Mouse (Mus musculus) embryonic facial prominence, embryonic 12.5 days (tissue): ENCODE measurements around the gene Adamtsl1. TPM values are rescaled to one million over a fixed set of nuclear protein-coding genes. Genes with fewer than 3 reads are reported as not detected.

Experiments used
- ATAC-seq: fragments of 200-750 bp; cut with Nextera tagmentation; 2 replicates; pipeline ENCODE4 v1.8.0; 2017; ENCODE audit not compliant: insufficient number of reproducible peaks, insufficient read depth, low FRiP score, low TSS enrichment
- H3K27ac ChIP-seq: fragments of 300-500 bp; sonication (generic); 2 replicates; pipeline ENCODE4 v1.5.1; 2016; ENCODE audit warnings: mild to moderate bottlenecking
- H3K27me3 ChIP-seq: fragments of 300-500 bp; sonication (generic); 2 replicates; pipeline ENCODE4 v1.6.1; 2016; ENCODE audit warnings: mild to moderate bottlenecking, moderate library complexity
- H3K36me3 ChIP-seq: fragments of 300-500 bp; sonication (generic); 2 replicates; pipeline ENCODE4 v1.6.1; 2016; ENCODE audit warnings: mild to moderate bottlenecking
- H3K4me1 ChIP-seq: fragments of 300-500 bp; sonication (generic); 2 replicates; pipeline ENCODE4 v1.6.1; 2016
- H3K4me2 ChIP-seq: fragments of 300-500 bp; sonication (generic); replicated peaks from 2 replicates; pipeline ENCODE4 v1.6.1; 2016; ENCODE audit warnings: mild to moderate bottlenecking, moderate library complexity
- H3K4me3 ChIP-seq: fragments of 300-500 bp; sonication (generic); 2 replicates; pipeline ENCODE4 v1.5.1; 2016; ENCODE audit warnings: mild to moderate bottlenecking
- H3K9ac ChIP-seq: fragments of 300-500 bp; sonication (generic); 2 replicates; pipeline ENCODE4 v1.6.1; 2016; ENCODE audit warnings: mild to moderate bottlenecking, moderate library complexity
- H3K9me3 ChIP-seq: fragments of 300-500 bp; sonication (generic); 2 replicates; pipeline ENCODE4 v1.6.1; 2016; ENCODE audit warnings: mild to moderate bottlenecking, moderate library complexity
- WGBS: fragments of 180-500 bp; shearing (Covaris S2); methylation state at CpG from one replicate; pipeline ENCODE4 v1.1.7; 2016; 5-methylcytosine and 5-hydroxymethylcytosine counted together
- polyA plus RNA-seq: library from polyadenylated mRNA; unstranded; fragments of >200 nt; fragmentation: Nextera tagmentation; extraction: Ambion mirVana; gene quantifications from 2 replicates; pipeline ENCODE4 v1.2.1, GENCODE M21; 2016

Adamtsl1 gene
- polyA plus RNA-seq, 1 experiment from 2014 or later = 38.3 TPM

- no peak overlapping the region for H3K4me2 ChIP-seq
- H3K36me3 ChIP-seq = no peaks in the 10 kb centered on the region
- H3K4me3 ChIP-seq = no peak overlapping the region
- no peaks in the 10 kb centered on the region for H3K27me3 ChIP-seq
- WGBS = 60% methylated on average over 2 of the region's 2 CpGs
- no peak overlapping the region for H3K9ac ChIP-seq
- H3K4me1 ChIP-seq = no peaks in the 10 kb centered on the region; the same call in 1 of the 2 replicates
- no peak for ATAC-seq
- H3K27ac ChIP-seq = no peak overlapping the region
- H3K9me3 ChIP-seq = no peaks in the 10 kb centered on the region
Observed at GRCm38 (mm10) chr4:86241854-86242424, 728.0 kb downstream of the Adamtsl1 start.

- Histone ChIP-seq H3K4me3 (no peak overlapping the region), H3K27me3 (no peaks in the 10 kb centered on the region), H3K9ac (no peak overlapping the region), H3K4me2 (no peak overlapping the region), H3K9me3 (no peaks in the 10 kb centered on the region), H3K27ac (no peak overlapping the region), H3K4me1 (peaks cover 7% of the 10 kb centered on the region; the same call in 1 of the 2 replicates), H3K36me3 (no peaks in the 10 kb centered on the region)
- no peak for ATAC-seq
- 73% methylated on average over 2 of the region's 2 CpGs for WGBS
Observed at GRCm38 (mm10) chr4:86270085-86270484, 756.1 kb downstream of the Adamtsl1 start.

GRCm38 (mm10) chr4:86273703-86274355, 759.9 kb downstream of the Adamtsl1 start:
- 46% methylated on average over 6 of the region's 6 CpGs for WGBS
- no peak overlapping the region for H3K27ac ChIP-seq
- no peaks in the 10 kb centered on the region for H3K9me3 ChIP-seq
- H3K4me1 ChIP-seq = peaks cover 30% of the 10 kb centered on the region
- no peak overlapping the region for H3K4me3 ChIP-seq
- no peak overlapping the region for H3K9ac ChIP-seq
- no peak for ATAC-seq
- no peaks in the 10 kb centered on the region for H3K36me3 ChIP-seq
- H3K4me2 ChIP-seq = no peak overlapping the region
- H3K27me3 ChIP-seq = no peaks in the 10 kb centered on the region

GRCm38 (mm10) chr4:86274663-86275062, 760.7 kb downstream of the Adamtsl1 start:
- ATAC-seq = no peak
- peaks cover 32% of the 10 kb centered on the region for H3K4me1 ChIP-seq
- 63% methylated on average over 2 of the region's 2 CpGs for WGBS
- H3K36me3 ChIP-seq = no peaks in the 10 kb centered on the region
- H3K27ac ChIP-seq = no peak overlapping the region
- no peak overlapping the region for H3K4me3 ChIP-seq
- no peak overlapping the region for H3K9ac ChIP-seq
- no peaks in the 10 kb centered on the region for H3K27me3 ChIP-seq
- H3K9me3 ChIP-seq = no peaks in the 10 kb centered on the region
- no peak overlapping the region for H3K4me2 ChIP-seq

GRCm38 (mm10) chr4:86276021-86276813, 762.2 kb downstream of the Adamtsl1 start:
- Histone ChIP-seq H3K4me3 (no peak overlapping the region), H3K36me3 (no peaks in the 10 kb centered on the region), H3K4me2 (no peak overlapping the region), H3K9ac (no peak overlapping the region), H3K9me3 (no peaks in the 10 kb centered on the region), H3K27ac (no peak overlapping the region), H3K27me3 (no peaks in the 10 kb centered on the region), H3K4me1 (peaks cover 32% of the 10 kb centered on the region)
- ATAC-seq = 0 out of 2 replicates have a peak, but pooled peaks have one; percentile 22
- WGBS = 51% methylated on average over 14 of the region's 14 CpGs

GRCm38 (mm10) chr4:86278546-86278945, 764.6 kb downstream of the Adamtsl1 start:
- 29% methylated on average over 5 of the region's 5 CpGs for WGBS
- ATAC-seq = no peak

GRCm38 (mm10) chr4:86286572-86286971, 772.6 kb downstream of the Adamtsl1 start:
- ATAC-seq = no peak
- no peaks in the 10 kb centered on the region for H3K9me3 ChIP-seq
- 87% methylated on average over 1 of the region's 1 CpGs for WGBS

More at GRCm38 (mm10) chr4:86278546-86278945, 764.6 kb downstream of the Adamtsl1 start:
- no peaks in the 10 kb centered on the region for H3K27me3 ChIP-seq
- no peak overlapping the region for H3K27ac ChIP-seq
- H3K9ac ChIP-seq = no peak overlapping the region
- H3K4me2 ChIP-seq = no peak overlapping the region
- H3K36me3 ChIP-seq = no peaks in the 10 kb centered on the region
- no peaks in the 10 kb centered on the region for H3K9me3 ChIP-seq
- peaks cover 26% of the 10 kb centered on the region for H3K4me1 ChIP-seq
- H3K4me3 ChIP-seq = no peak overlapping the region

GRCm38 (mm10) chr4:86288264-86288663, 774.3 kb downstream of the Adamtsl1 start:
- Histone ChIP-seq H3K4me2 (no peak overlapping the region), H3K9ac (no peak overlapping the region), H3K36me3 (no peaks in the 10 kb centered on the region), H3K27ac (no peak overlapping the region), H3K4me3 (no peak overlapping the region), H3K27me3 (no peaks in the 10 kb centered on the region), H3K4me1 (peaks cover 14% of the 10 kb centered on the region; the same call in 1 of the 2 replicates), H3K9me3 (no peaks in the 10 kb centered on the region)
- WGBS = 92% methylated on average over 4 of the region's 4 CpGs
- no peak for ATAC-seq

More at GRCm38 (mm10) chr4:86286572-86286971, 772.6 kb downstream of the Adamtsl1 start:
- H3K9ac ChIP-seq = no peak overlapping the region
- H3K4me3 ChIP-seq = no peak overlapping the region
- no peaks in the 10 kb centered on the region for H3K36me3 ChIP-seq
- H3K4me1 ChIP-seq = peaks cover 14% of the 10 kb centered on the region; the same call in 1 of the 2 replicates
- H3K27me3 ChIP-seq = no peaks in the 10 kb centered on the region
- H3K27ac ChIP-seq = no peak overlapping the region
- no peak overlapping the region for H3K4me2 ChIP-seq

- Histone ChIP-seq H3K4me1 (peaks cover 14% of the 10 kb centered on the region; the same call in 1 of the 2 replicates), H3K9me3 (no peaks in the 10 kb centered on the region), H3K9ac (no peak overlapping the region), H3K27me3 (no peaks in the 10 kb centered on the region), H3K4me2 (no peak overlapping the region), H3K27ac (peak overlapping the region; percentile 41; the same call in 1 of the 2 replicates), H3K4me3 (no peak overlapping the region), H3K36me3 (no peaks in the 10 kb centered on the region)
- 24% methylated on average over 12 of the region's 12 CpGs for WGBS
- ATAC-seq = 0 out of 2 replicates have a peak, but pooled peaks have one; percentile 67
Observed at GRCm38 (mm10) chr4:86289511-86290273, 775.7 kb downstream of the Adamtsl1 start.

GRCm38 (mm10) chr4:86294828-86295251, 780.9 kb downstream of the Adamtsl1 start:
- Histone ChIP-seq H3K27ac (peak overlapping the region; percentile 47), H3K9ac (no peak overlapping the region), H3K27me3 (no peaks in the 10 kb centered on the region), H3K36me3 (no peaks in the 10 kb centered on the region), H3K4me2 (no peak overlapping the region), H3K4me3 (no peak overlapping the region), H3K4me1 (peaks cover 16% of the 10 kb centered on the region; the same call in 1 of the 2 replicates), H3K9me3 (no peaks in the 10 kb centered on the region)
- ATAC-seq = peak; percentile 61; the same call in 1 of the 2 replicates
- WGBS = 25% methylated on average over 2 of the region's 2 CpGs

- no peaks in the 10 kb centered on the region for H3K4me1 ChIP-seq
- no peaks in the 10 kb centered on the region for H3K27me3 ChIP-seq
- no peak overlapping the region for H3K4me2 ChIP-seq
- no peak overlapping the region for H3K4me3 ChIP-seq
- WGBS = 82% methylated on average over 6 of the region's 6 CpGs
- H3K9ac ChIP-seq = no peak overlapping the region
- no peaks in the 10 kb centered on the region for H3K9me3 ChIP-seq
- no peak overlapping the region for H3K27ac ChIP-seq
- no peaks in the 10 kb centered on the region for H3K36me3 ChIP-seq
- ATAC-seq = no peak
Observed at GRCm38 (mm10) chr4:86301469-86301868, 787.5 kb downstream of the Adamtsl1 start.
